Mouse (Mus musculus) erythroblast, embryonic 14.5 days (primary cell): ENCODE results near the gene Fubp1. TPM values are rescaled to one million over a fixed set of nuclear protein-coding genes. Genes with fewer than 3 reads are reported as not detected.

Experiments used
- H3K27me3 ChIP-seq: 2 replicates; pipeline ENCODE4 v1.6.1; 2012; ENCODE audit warnings: inconsistent platforms; ENCODE audit not compliant: control insufficient read depth
- H3K36me3 ChIP-seq: 2 replicates; pipeline ENCODE4 v1.6.1; 2012; ENCODE audit warnings: mild to moderate bottlenecking, inconsistent platforms; ENCODE audit not compliant: control insufficient read depth
- H3K4me1 ChIP-seq: 2 replicates; pipeline ENCODE4 v1.6.1; 2012; ENCODE audit warnings: inconsistent platforms; ENCODE audit not compliant: control insufficient read depth
- H3K4me3 ChIP-seq: replicated peaks from 2 replicates; pipeline ENCODE3; 2012; ENCODE audit warnings: moderate library complexity, mild to moderate bottlenecking, inconsistent platforms
- H3K9me3 ChIP-seq: 2 replicates; pipeline ENCODE4 v1.6.1; 2012; ENCODE audit warnings: low read length, inconsistent platforms, mixed read lengths; ENCODE audit not compliant: control insufficient read depth
- GATA1 ChIP-seq: IDR thresholded peaks from 2 replicates; pipeline ENCODE4 v1.6.1; 2012; ENCODE audit warnings: low read length, inconsistent platforms, mixed read lengths
- TAL1 ChIP-seq: IDR thresholded peaks from 3 replicates; pipeline ENCODE4 v1.6.1; 2012; ENCODE audit warnings: low read length, inconsistent platforms, mixed read lengths
- polyA plus RNA-seq: library from polyadenylated mRNA; stranded (reverse); fragments of >175 nt; gene quantifications from 2 replicates; pipeline ENCODE4 v1.2.3, GENCODE M21; 2012

The Fubp1 gene
- polyA plus RNA-seq, 1 experiment, result 27.0 TPM

DNA sequence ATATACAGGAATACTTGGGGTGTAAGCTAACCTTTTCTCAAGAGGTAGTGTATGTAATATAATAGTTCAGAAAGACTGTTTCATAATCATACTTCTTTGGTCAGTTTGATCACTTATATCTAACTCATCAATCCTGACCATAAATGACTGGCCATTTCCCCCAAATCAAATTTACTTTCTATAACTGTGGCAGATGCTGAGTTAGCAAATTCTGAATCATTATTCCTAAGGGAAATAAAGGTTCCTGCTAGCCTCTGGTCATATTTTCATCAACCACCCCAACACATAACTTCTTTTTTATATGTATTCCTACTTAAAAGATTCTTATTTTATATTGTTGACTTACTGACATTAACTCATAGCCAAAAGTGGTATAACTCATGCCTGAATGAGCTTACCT, 7.3 kb upstream of the Fubp1 start:
- no peaks in the 10 kb centered on the region for H3K9me3 ChIP-seq
- peaks cover 68% of the 10 kb centered on the region for H3K36me3 ChIP-seq
- no peak overlapping the region for H3K4me3 ChIP-seq
- H3K27me3 ChIP-seq, result no peaks in the 10 kb centered on the region
- TF ChIP-seq GATA1, result no peak
- peaks cover 34% of the 10 kb centered on the region for H3K4me1 ChIP-seq

GRCm38 (mm10) chr3:152203411-152203810, 6.8 kb upstream of the Fubp1 start:
- Histone ChIP-seq H3K9me3 (no peaks in the 10 kb centered on the region), H3K27me3 (no peaks in the 10 kb centered on the region), H3K4me1 (peaks cover 33% of the 10 kb centered on the region), H3K4me3 (no peak overlapping the region), H3K36me3 (peaks cover 73% of the 10 kb centered on the region)
- TF ChIP-seq GATA1, result no peak
- no peak for TF ChIP-seq TAL1

- no peaks in the 10 kb centered on the region for H3K9me3 ChIP-seq
- no peak overlapping the region for H3K4me3 ChIP-seq
- TF ChIP-seq TAL1 (no peak), GATA1 (no peak)
- H3K36me3 ChIP-seq, result peaks cover 73% of the 10 kb centered on the region
- H3K4me1 ChIP-seq, result peaks cover 32% of the 10 kb centered on the region
- no peaks in the 10 kb centered on the region for H3K27me3 ChIP-seq
Measured at GRCm38 (mm10) chr3:152203996-152204395, 6.2 kb upstream of the Fubp1 start.

DNA sequence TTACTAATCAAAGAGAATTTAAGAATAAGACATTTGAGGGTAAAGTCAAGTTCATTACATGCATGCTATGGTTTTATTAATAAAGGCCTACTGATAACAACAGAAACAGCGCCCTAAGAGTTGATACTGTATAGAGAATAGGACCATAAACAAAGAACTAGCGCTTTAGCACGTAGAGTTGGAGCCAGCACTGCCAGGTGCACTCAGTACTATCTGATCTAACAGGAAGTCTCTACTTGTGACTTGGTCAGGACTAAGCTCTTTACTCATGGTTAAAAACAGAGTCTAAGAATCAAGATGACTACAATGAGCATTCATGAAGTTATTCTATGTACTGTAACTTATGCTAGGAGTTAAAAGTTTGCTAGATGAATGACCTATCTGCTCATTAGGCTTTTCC, 5.6 kb upstream of the Fubp1 start:
- Histone ChIP-seq H3K9me3 (no peaks in the 10 kb centered on the region), H3K36me3 (peaks cover 70% of the 10 kb centered on the region), H3K4me3 (no peak overlapping the region), H3K27me3 (no peaks in the 10 kb centered on the region), H3K4me1 (peaks cover 34% of the 10 kb centered on the region)
- no peak for TF ChIP-seq GATA1
- TF ChIP-seq TAL1, result no peak

- no peaks in the 10 kb centered on the region for H3K9me3 ChIP-seq
- H3K36me3 ChIP-seq, result peaks cover 55% of the 10 kb centered on the region
- H3K27me3 ChIP-seq, result no peaks in the 10 kb centered on the region
- H3K4me3 ChIP-seq, result no peak overlapping the region
- TF ChIP-seq TAL1 (no peak), GATA1 (no peak)
- peaks cover 43% of the 10 kb centered on the region for H3K4me1 ChIP-seq
Measured at GRCm38 (mm10) chr3:152207156-152207555, 3.1 kb upstream of the Fubp1 start.

- Histone ChIP-seq H3K27me3 (no peaks in the 10 kb centered on the region), H3K4me1 (peaks cover 55% of the 10 kb centered on the region), H3K4me3 (peak overlapping the region; percentile 79), H3K9me3 (no peaks in the 10 kb centered on the region), H3K36me3 (peaks cover 57% of the 10 kb centered on the region)
- TF ChIP-seq GATA1 (no peak), TAL1 (no peak)
Measured at GRCm38 (mm10) chr3:152208096-152208885, 1.9 kb upstream of the Fubp1 start.

GRCm38 (mm10) chr3:152209177-152209966, 850 bp upstream of the Fubp1 start:
- peak overlapping the region; percentile 79 for H3K4me3 ChIP-seq
- H3K4me1 ChIP-seq, result peaks cover 49% of the 10 kb centered on the region
- TF ChIP-seq TAL1 (no peak), GATA1 (no peak)
- H3K27me3 ChIP-seq, result no peaks in the 10 kb centered on the region
- no peaks in the 10 kb centered on the region for H3K9me3 ChIP-seq
- peaks cover 57% of the 10 kb centered on the region for H3K36me3 ChIP-seq

GRCm38 (mm10) chr3:152210728-152211391, 638 bp downstream of the Fubp1 start:
- TF ChIP-seq GATA1, result no peak
- no peak for TF ChIP-seq TAL1
- H3K4me1 ChIP-seq, result peaks cover 46% of the 10 kb centered on the region
- H3K36me3 ChIP-seq, result peaks cover 67% of the 10 kb centered on the region
- H3K4me3 ChIP-seq, result peak overlapping the region; percentile 79
- no peaks in the 10 kb centered on the region for H3K9me3 ChIP-seq
- no peaks in the 10 kb centered on the region for H3K27me3 ChIP-seq
